Mouse (Mus musculus) forelimb bud, embryonic 11.5 days (tissue): ENCODE measurements around the gene Syde2.
"Not testable (repeated sequence)": the region's sequence is repeated elsewhere in the genome, so short reads cannot be mapped to it uniquely, and the experiment has no call there.

Experiments
- DNase-seq: peaks from one replicate; pipeline ENCODE4 v3.0.0-alpha.2; 2012; ENCODE audit warnings: low read depth, low spot score

Gene Syde2

DNA sequence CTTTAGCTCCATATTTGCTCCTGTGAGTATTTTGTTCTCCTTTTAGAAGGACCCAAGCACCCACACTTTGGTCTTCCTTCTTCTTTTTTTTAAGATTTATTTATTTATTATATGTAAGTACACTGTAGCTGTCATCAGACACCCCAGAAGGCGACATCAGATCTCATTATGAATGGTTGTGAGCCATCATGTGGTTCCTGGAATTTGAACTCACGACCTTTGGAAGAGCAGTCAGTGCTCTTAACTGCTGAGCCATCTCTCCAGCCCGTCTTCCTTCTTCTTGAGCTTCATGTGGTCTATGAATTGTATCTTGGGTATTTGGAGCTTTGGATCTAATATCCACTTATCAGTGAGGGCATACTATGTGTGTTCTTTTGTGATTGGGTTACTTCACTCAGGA, 22.1 kb upstream of the Syde2 start:
- DNase-seq = not testable (repeated sequence)

DNA sequence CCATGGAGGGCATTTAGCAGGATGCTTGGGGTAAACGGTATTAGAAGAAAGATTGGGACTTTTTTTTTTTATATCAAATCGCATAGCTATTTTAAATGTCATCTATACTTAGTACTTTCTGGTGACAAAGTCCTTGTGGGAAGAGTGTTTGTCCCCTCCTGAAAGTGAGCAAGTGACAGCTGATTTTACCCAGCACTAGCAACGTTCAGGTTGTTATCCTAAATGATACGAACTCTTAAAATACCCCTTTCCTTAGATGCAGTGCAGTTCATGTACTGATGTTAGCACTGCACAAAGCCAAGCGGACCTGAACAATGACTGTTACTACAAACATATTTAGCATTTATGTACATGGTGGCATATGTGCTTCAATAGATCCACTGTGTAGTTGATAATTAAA, 20.9 kb upstream of the Syde2 start:
- DNase-seq = no peak

DNA sequence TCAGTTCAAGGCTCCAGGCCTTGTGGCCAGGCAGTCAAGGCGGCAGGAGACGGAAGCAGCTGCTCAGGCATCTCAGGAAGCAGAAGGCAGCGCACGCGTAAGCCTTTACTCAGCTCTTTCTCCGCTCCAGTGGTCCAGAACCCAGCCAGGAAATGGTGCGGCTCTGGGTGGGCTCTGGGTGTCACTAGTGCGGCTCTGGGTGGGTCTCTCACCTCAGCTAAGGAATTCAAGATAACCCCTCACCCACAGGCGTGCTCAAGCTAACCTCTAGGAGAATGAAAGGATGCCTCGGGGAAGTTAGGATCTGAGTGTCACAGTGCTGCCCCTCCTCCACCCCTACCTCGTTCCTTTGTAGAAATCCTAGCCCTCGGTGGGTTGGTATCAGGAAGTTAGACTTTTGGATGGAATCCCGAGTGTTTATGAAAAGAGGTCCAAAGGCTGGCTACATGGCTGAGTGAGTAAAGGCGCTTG, 18.6 kb upstream of the Syde2 start:
- no peak for DNase-seq

DNA sequence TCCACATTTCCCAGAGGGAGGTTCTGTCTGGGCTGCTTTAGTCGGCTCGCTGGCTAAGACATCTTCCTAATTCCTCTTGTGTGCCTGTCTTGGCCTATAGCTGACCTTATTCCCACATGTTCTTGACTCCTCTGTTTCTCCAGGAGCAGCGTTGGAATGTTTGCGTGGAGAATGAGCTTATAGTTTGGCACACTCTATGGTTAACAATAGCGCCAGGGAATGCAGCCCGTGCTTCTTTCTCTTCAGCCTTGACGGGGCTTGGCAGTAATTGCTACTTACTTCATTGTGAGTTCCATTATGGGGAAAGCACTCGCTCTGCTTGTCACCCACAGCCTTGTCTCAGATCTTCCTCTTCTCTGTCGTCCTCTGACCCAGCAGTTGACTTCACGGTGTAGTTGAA, 16.2 kb upstream of the Syde2 start:
- no peak for DNase-seq

DNA sequence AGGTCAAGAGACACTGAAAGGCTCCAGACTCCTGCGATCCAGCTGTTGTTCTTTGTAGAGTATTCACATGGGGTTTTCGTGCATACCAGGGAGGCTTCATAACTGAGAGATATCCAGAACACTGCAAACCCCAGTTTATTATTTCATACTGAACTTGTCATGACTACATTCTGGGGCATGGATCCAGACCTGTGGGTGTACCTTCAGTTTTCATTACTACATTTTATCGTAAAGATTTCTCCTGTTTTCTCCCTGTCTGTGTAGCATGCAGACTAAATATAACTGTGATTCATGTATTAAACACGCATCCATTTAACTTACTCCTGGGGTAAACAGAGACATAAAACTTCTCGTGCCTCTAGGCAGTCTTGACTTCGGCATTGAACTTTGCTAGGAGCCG, 12.7 kb upstream of the Syde2 start:
- no peak for DNase-seq

DNA sequence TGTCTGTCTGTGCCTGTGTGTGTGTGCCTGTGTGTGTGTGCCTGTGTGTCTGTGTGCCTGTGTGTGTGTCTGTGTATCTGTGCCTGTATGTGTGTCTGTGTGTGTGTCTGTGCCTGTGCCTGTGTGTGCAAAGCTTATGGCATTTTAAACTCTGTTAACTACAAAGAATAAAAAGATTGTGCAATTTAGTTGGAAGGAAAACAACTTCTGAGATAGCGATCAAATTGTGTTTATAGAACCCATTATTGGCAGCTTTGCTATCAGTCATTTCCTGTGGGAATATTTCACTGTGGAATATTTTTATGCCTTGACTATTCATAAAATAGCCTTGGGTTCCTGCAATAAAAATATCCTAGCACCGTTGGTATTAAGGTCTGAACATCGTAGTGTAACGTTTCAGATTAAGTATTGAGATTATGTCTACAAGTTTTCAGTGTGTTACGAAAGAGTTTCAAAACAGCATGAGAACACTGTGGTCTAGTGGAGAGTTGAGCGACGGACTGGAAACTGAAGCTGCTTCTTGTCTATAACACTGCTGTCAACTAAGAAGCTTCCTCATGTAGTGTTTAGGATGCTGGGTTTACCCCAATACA, 2.2 kb upstream of the Syde2 start:
- DNase-seq = no peak

DNA sequence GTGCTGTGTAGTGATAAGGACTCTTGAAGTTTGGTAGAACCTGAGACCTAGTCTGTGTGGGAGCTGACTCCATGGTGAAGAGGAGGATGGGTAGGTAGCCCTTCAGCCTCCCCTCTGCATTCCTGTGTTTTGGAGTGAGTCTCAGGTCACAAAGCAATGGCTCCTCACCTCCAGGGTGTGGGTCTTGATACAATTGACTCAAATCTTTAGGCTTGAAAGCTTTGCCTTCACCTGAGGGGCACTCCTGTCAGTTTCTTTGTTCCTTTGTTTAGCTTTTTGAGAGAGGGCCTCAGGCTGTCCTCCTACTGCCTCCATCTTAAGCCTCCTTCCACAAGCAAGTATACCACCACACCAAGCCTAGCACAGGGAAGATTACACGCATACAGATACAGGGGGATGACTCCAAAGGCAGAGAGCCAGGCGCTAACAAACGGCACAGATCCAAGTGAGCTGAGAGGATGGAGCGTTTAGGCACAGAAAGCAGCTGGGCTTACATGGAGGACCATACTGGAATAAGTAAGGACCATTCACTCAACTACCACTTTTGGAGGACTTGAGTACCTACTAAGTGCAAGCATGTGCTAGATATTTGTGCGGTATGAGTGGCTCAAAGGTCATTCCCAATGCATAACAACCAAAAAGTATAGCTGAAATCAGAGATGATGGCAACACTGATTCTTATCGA, 1.2 kb upstream of the Syde2 start:
- DNase-seq = no peak

DNA sequence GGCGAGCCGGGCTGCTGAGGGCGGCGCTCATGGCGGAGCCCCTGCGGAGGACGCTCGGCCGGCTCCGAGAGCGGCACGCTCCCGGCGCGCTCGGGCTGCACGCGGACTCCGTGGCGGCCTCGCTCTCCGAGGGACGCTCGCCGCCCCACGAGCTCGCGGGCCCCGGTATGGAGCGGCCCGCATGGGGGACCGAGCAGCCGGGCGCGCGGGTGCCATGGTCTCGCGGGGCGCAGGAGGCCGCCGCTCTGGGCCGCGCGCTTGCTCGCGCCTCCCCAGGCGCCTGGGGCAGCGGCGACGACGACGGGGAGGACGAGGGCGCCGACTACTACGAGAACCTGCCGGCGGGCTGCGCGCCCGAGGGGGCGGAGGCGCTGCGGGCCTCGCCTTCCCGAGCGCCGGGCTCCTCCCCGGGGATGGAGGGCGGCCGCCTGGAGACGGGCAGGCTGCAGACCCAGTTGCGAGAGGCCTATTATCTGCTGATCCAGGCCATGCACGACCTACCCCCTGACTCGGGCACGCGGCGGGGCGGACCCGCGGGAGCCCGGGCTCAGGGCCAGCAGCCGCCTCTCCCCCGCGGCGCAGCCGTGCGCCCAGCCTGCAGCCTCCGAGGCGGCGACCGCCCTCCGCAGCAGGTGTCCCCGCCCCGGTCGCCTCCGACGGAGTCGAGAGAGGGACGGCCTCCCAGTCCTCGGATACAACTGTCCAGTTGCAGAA, 457 bp downstream of the Syde2 start:
- DNase-seq = peak; percentile 23

DNA sequence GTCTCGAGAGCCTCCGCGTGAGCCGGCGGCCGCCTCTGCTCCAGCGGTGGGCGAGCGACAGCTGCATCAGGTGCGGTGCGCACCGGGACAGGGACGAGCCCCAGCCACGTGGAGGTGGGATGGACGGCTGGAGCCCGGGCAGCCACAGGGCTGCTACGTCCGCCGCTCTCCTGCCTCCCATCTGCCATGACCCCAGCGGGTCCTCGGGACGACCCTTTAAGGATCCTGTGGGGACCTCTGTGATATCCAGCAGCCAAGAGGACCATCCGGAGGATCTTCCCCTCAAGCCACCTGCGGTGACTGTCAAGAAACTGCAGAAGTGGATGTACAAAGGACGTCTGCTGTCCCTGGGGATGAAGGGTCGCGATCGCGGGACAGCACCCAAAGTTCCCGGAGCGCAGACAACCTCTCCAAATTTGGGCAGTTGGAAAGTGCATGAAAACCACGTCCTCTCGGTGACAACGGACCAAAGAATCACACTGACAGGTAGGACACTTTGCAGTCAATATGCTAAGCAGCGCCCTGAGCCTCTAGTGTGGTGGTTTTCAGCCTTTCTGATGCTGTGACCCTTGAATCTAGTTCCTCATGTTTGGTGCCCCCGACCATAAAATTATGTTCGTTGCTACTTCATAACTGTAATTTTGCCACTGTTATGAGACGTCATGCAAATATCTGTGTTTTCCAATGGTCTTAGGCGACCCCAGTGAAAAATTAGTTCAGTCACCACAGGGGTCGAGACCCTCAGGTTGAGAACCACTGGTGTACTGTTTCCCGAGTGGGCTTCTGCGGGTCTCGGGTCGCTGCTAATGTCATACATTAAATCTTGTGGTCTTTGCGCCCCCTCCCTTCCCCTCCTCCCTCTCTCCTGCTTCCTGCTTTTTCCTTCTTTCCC, 1.3 kb downstream of the Syde2 start:
- peak; percentile 9 for DNase-seq

DNA sequence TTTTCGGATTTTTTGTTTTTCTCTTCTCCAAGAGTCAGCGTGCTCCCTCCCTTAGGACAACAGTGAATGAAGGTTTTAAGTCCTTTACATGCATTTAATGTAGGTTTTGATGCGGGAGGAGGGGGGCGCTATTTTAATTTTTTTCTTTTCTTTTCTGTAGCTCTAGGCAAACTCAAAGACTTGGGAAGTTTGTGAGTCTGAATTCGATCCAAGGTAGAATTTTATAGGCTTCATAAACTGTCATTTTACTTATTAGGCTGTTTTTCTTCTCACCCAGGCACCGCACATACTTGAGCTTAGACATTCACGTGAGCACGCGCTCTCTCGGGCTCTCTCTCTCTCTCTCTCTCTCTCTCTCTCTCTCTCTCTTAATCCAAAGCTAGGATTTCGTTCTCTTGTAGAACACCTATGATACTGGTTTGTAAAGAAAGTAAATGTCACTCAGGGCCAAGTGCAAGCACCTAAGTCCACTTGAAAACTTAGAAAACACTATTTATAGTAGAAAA, 2.0 kb downstream of the Syde2 start:
- peak; percentile 19 for DNase-seq

DNA sequence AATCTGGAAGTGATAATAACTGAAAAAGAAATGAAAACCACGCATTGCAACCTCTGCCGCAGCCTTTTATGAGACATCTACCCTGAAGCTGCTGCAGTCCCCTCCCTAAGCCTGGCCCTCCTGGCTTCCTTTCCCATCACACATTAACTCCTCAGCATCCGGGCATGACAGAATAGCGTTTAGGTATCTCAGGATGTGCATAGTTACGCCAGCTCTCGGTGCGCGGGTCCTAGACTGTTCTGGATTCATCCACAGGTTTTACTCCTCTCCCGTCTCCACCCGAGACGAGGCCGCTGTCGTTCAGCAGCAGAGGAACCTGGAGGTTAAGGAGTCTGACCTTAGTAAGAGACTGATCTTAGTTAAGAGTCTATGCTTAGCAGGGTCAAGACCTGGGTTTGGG, 3.5 kb downstream of the Syde2 start:
- no peak for DNase-seq

DNA sequence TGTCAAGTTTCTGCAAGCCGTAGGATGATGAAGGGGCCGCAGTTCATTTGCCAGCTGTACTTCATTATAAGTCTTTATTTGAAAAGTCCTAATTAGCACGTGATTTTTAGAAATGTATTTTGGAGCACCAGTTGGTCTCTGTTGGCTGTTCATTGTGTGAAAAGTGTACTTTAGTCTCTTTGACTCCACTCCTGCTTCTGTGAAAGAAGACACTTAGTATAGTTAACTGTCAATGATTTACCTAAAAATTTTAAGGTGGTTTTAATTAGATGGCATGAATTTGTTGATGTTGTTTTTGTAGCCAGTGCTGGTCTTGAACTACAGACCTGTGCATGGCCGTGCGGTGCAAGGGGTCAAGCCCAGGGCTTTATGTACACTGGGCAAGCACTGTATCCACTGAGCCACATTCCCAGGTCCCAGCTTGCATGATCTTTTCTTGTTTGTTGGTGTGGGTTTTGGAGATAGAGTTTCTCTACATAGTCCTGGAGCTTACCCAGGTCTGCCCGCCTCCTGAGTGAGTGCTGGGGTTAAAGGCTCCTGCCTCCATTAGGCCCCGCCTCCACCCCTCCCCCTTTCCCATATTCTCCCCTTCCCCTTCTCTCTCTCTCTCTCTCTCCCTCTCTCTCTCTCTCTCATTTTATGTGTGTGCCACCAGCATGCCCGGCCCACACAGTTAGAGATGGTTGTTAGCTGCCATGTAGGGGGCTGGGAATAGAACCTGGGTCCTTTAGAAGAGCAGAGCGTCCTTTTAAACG, 4.5 kb downstream of the Syde2 start:
- no peak for DNase-seq

DNA sequence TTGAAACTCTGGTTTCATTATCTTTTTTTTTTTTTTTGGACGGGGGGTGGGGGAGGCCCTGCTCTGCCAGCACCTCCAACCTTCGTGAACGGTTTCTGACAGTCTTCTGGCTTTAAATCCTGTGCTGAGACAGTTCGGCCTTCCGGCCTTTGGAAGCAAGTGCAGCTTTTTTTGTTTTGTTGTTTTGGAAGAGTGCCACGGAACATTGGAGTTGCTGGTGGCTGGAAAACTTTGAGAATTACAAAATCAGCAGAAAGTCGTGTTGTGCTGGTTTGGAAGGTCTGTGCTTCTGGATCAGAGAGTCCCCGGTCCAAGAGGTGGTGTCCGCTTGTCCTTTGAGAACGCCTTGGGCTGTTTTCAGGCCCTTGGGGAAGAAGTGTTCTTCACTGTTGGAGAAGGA, 5.1 kb downstream of the Syde2 start:
- no peak for DNase-seq

DNA sequence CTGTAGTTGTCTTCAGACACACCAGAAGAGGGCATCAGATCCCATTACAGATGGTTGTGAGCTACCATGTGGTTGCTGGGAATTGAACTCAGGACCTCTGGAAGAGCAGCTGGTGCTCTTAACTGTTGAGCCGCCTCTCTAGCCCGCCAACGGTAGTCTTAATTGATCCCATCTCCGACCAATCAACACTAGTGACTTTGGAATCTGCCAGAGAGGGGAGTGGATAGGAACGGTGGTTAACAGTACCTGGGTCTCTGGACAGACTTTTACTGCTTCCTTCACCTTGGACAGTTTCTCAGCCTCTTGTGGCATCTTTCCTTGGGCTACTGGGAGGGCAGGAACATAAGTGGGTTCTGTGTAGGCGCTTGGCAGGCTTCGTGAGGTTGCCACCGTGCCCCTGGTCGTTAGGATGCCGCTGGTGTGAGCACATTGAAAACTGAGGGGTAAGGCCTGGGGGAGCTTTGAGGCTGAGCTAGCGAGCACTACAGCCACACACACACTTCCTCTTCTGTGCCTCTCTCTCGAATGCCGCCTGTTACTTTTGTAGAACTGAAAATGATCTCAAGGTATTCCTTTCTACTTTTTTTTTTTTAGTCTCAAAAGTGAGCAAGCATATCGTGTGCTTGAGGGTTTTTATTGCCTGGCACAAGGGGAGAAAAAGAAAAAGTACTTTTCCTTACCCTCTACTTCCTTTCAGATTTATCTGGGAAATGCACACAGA, 6.0 kb downstream of the Syde2 start:
- DNase-seq = no peak

DNA sequence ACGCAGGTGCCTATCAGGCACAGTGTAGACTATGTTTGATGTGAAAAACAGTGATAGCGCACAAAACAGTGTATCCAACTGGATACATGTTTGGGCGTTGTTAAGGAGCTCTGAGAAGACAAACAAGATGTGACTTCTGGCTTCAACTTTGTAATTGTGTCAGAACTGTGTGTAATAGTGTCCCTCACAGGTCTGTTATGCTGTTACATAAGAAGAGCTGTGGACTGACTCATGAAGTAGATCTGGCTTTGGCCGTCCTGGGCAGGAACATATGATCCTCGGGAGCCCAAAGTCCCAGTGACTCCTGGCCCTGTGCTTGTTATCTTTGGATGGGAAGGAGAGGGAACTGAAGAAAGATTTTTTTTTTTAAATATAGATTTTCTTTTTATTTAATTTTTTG, 7.8 kb downstream of the Syde2 start:
- no peak for DNase-seq

DNA sequence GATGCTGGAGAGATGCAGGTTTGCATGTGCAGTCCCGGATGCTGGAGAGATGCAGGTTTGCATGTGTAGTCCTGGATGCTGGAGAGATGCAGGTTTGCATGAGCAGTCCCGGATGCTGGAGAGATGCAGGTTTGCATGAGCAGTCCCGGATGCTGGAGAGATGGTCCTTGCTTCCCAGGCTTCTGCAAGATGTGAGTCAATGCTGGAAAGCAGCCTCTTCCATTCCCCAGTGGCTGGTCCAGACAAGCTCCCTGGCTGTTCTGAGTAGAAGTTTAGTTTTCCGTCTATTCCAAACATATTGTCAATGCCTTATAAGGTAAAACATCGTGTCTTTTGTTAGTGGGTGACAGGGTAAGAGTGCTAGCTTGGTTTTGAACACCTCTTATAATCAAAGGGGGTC, 8.9 kb downstream of the Syde2 start:
- DNase-seq = not testable (repeated sequence)

DNA sequence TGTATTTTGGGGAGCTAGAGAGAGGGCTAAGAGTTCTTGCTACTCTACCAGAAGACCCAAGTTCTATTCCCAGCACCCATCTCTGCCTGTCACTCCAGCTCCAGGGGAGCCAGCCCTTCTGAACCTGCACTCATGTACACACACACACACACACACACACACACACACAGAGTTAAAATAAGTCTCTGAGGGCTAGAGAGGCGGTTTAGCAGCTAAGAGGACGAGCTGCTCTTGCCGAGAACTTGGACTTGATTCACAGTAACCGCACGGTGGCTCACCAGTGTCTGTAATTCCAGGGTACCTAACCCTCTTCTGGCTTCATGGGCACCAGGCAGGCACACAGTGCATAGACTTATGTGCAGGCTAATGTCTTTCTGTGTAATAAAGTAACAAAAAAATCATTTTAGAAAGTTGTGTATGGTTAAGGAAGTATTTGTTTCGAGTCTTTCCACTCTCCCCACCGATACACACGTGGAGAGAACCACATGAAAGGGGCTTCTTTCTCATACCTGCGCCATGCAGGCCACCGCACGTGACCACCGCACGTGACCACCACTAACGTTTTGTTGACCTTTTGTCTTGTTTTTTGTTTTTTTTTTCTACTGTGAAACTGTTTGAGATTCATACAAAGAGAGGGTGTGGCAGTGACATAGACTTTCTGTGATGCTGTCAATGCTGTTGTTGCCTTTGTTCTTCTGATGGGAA, 16.8 kb downstream of the Syde2 start:
- no peak for DNase-seq

DNA sequence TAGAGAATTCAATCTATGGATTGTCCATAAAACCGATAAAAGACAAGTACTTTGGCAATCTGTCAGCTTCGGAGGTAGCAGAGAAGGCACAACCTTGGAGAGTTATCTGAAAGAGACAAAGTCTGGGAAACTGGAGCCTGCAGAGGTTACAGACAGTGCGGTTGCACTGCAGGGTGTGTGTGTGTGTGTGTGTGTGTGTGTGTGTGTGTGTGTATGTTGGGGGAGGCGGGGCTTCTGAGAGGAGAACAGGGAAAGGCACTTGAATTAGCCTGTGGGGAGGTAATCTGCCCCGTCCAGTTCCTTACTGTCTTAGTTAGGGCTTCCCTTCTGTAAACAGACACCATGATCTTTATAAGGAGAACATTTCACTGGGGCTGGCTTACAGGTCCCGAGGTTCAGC, 20.2 kb downstream of the Syde2 start:
- DNase-seq = no peak

DNA sequence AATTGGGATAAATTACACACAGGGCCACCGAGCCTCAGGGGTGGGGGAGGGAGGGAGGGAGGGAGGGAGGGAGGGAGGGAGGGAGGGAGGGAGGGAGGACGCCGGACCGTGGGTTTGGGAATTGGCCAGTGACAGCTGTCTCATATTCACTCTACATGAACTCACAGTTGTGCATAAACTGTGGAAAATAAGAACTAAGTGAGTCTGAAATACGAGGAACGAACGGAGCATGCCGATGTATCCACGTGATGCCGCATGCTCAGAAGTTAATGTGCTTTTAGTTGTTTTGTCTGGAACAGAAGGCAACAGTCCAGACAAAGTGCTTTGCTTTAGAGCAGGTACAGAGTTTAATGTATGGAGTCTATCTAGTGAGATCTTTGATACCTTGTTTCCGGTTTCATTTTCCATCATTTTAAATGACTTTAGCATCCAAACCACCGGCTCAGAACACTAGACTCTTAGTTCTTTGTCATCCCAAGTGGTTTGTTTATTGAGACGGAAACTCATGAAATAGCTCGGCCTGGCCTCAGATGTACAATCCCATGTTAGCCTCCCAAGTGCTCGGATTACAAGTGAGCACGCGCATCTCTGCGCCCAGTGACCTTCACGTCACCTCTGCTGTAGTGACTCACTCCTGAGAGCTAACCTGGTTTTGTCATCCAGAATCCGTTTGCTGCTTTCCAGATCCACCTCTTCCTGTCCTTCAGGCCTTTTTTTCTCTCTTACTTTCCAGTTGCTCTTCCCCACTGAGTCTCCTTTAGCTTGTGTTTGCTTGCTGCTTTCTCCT, 22.4 kb downstream of the Syde2 start:
- DNase-seq = no peak
